Mouse (Mus musculus): ENCODE measurements at regions not wholly inside any gene's neighbourhood (a gene's known extent, or its start where the extent isn't known, plus 50 kb on each side); places are given as distances from the start of the nearest gene placed in this dataset.

DNA sequence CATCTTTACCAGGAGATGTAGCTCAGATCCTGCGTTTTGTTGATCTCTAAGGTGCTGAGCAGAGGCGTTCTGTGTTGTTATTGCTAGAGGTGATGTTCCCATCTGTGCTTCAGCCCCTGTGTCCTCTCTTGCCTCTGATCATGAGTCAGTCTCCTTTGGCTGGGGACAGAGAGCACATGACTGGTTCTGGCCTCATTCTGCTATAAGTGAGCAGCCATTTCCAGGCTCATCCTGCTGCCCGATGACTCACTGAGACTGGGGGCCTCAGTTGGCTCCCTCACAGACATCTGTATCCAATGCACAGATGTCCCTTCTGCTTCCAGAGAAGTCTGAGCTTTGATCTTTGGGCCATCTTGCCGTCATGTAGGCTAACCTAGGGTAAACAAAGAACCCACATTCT lies 194.9 kb upstream of the Gm21798 start:
- no peak for DNase-seq

DNA sequence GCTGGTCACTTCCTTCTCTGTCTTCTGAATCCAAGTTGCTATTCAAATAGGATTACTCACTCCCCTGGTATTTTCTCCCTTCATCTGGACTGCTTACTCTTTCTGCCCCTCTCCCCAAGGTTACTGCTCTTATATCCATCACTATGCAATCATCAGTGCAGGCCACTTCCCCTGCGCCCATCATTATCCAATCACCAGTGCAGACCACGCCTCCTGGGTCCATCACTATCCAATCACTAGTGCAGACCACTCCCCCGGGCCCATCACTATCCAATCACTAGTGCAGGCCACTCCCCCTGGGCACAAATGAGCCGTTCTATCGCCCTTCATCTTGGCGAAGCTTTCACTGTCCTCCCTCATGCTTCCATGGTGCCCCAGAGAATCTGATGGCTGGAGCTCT lies 191.1 kb upstream of the Gm21798 start:
- DNase-seq = no peak

DNA sequence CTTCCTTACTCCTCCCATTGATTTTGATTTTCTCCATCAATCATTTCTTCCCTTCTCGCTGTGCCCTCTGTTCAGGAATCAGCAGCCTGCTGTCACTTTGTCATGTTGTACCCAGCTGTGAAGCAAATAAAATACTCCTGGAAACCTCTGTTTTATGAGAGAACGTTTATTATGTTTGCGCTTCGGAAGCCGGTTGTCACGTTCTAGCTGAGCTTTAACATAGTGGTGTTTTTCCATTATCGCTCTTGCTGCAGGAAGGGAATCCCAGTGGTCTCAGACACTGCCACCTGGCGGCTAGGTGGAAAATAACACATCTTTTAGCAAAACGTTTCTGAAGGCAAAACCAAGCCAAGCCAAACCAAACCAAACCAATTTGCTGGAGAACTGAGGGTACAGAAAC lies 190.2 kb upstream of the Gm21798 start:
- peak; percentile 47 for DNase-seq
